Mouse (Mus musculus) liver, embryonic 11.5 days (tissue): ENCODE results near the gene Mogat2. TPM values are rescaled to one million over a fixed set of nuclear protein-coding genes. Genes with fewer than 3 reads are reported as not detected.

Source experiments
- ATAC-seq: fragments of 200-750 bp; cut with Nextera tagmentation; replicated peaks from 2 replicates; pipeline ENCODE4 v1.8.0; 2017; ENCODE audit warnings: moderate number of reproducible peaks, mild to moderate bottlenecking, moderate TSS enrichment, moderate library complexity; ENCODE audit not compliant: low FRiP score
- DNase-seq: peaks from one replicate; pipeline ENCODE4 v3.0.0-alpha.2; 2017; ENCODE audit warnings: low spot score
- H3K27ac ChIP-seq: fragments of 300-500 bp; sonication (generic); 2 replicates; pipeline ENCODE4 v1.5.1; 2014; ENCODE audit warnings: mild to moderate bottlenecking, low read depth, low read length, control low read depth
- H3K27me3 ChIP-seq: fragments of 300-500 bp; sonication (generic); replicated peaks from 2 replicates; pipeline ENCODE4 v1.6.1; 2014; ENCODE audit warnings: low read length, mixed read lengths; ENCODE audit not compliant: control insufficient read depth, insufficient read depth
- H3K36me3 ChIP-seq: fragments of 300-500 bp; sonication (generic); 2 replicates; pipeline ENCODE4 v1.6.1; 2014; ENCODE audit warnings: mild to moderate bottlenecking, low read length, moderate library complexity, mixed read lengths; ENCODE audit not compliant: control insufficient read depth, insufficient read depth
- H3K4me1 ChIP-seq: fragments of 300-500 bp; sonication (generic); replicated peaks from 2 replicates; pipeline ENCODE4 v1.6.1; 2014; ENCODE audit warnings: low read length, mixed read lengths; ENCODE audit not compliant: control insufficient read depth, insufficient read depth
- H3K4me2 ChIP-seq: fragments of 300-500 bp; sonication (generic); 2 replicates; pipeline ENCODE4 v1.6.1; 2014; ENCODE audit warnings: mild to moderate bottlenecking, control low read depth, moderate library complexity
- H3K4me3 ChIP-seq: fragments of 300-500 bp; sonication (generic); 2 replicates; pipeline ENCODE4 v1.5.1; 2014; ENCODE audit warnings: low read depth, low read length, control low read depth
- H3K9ac ChIP-seq: fragments of 300-500 bp; sonication (generic); 2 replicates; pipeline ENCODE4 v1.6.1; 2014; ENCODE audit warnings: low read depth, low read length, control low read depth
- H3K9me3 ChIP-seq: fragments of 300-500 bp; sonication (generic); 2 replicates; pipeline ENCODE4 v1.6.1; 2016; ENCODE audit warnings: low read length, inconsistent platforms, mixed read lengths; ENCODE audit not compliant: control insufficient read depth
- WGBS: fragments of 180-500 bp; shearing (Covaris S2); extraction: QIAGEN DNeasy Blood & Tissue Kit; methylation state at CpG from one replicate; pipeline ENCODE4 v1.1.7; 2014; 5-methylcytosine and 5-hydroxymethylcytosine counted together
- polyA plus RNA-seq: library from polyadenylated mRNA; unstranded; fragments of >200 nt; fragmentation: Nextera tagmentation; extraction: Ambion mirVana; gene quantifications from 2 replicates; pipeline ENCODE4 v1.2.1, GENCODE M21; 2014

Mogat2 gene
- polyA plus RNA-seq, 1 experiment from 2014 or later = 37.8 TPM

- Histone ChIP-seq H3K4me3 (peak within 1 kb of the TSS; percentile 74), H3K27me3 (peaks cover 13% of the 10 kb centered on the region), H3K4me2 (peak within 1 kb of the TSS; percentile 100), H3K9me3 (no peaks in the 10 kb centered on the region), H3K4me1 (peaks cover 4% of the 10 kb centered on the region), H3K36me3 (no peaks in the 10 kb centered on the region), H3K27ac (0 out of 2 replicates have a peak within 1 kb of the TSS, but pooled peaks have one; percentile 70), H3K9ac (peak within 1 kb of the TSS; percentile 72)
- peak; percentile 94 for DNase-seq
- peak; percentile 88 for ATAC-seq
- under 1% methylated on average over 63 of the region's 63 CpGs for WGBS
Observed at GRCm38 (mm10) chr7:99182432-99183172, 55.8 kb downstream of the Mogat2 start, which contains the start of gene Dgat2. Gene Dgat2, minus strand, starts transcription at chr7:99182719.

GRCm38 (mm10) chr7:99181619-99182431 lies 56.6 kb downstream of the Mogat2 start:
- ATAC-seq (no peak; the same call in 1 of the 2 replicates), DNase-seq (no peak)
- H3K27ac ChIP-seq = no peak overlapping the region
- peaks cover 4% of the 10 kb centered on the region for H3K4me1 ChIP-seq
- no peaks in the 10 kb centered on the region for H3K36me3 ChIP-seq
- peak overlapping the region; percentile 72 for H3K9ac ChIP-seq
- peaks cover 13% of the 10 kb centered on the region for H3K27me3 ChIP-seq
- H3K4me2 ChIP-seq = peak overlapping the region; percentile 100
- peak overlapping the region; percentile 74 for H3K4me3 ChIP-seq
- H3K9me3 ChIP-seq = no peaks in the 10 kb centered on the region
- WGBS = 22% methylated on average over 14 of the region's 14 CpGs

GRCm38 (mm10) chr7:99180162-99180561 lies 58.3 kb downstream of the Mogat2 start:
- WGBS = 72% methylated on average over 1 of the region's 1 CpGs
- no peaks in the 10 kb centered on the region for H3K9me3 ChIP-seq
- H3K36me3 ChIP-seq = no peaks in the 10 kb centered on the region
- ATAC-seq (no peak), DNase-seq (no peak)
- H3K27me3 ChIP-seq = peaks cover 13% of the 10 kb centered on the region
- peaks cover 4% of the 10 kb centered on the region for H3K4me1 ChIP-seq
- no peak overlapping the region for H3K9ac ChIP-seq
- peak overlapping the region; percentile 100 for H3K4me2 ChIP-seq
- no peak overlapping the region for H3K4me3 ChIP-seq
- H3K27ac ChIP-seq = no peak overlapping the region

DNA sequence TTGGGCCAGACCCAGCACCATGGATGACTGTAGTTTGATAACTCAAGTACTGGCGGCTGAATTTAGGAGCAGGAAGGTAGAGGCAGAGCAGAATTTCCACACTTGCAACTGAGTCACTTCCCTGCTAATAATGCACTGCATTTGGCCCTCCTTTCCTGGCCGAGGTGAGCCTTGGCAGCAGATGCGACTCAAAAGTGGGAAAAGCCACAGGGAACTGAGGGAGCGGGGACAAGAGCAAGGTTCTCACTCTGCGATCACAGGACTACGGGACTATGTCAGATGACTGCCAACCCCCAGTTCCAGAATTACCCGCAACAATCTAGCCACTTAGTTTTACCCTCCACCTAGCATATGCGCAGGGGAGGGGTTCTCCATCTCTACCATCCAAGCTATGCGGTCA lies 59.1 kb downstream of the Mogat2 start:
- H3K27me3 ChIP-seq = peaks cover 13% of the 10 kb centered on the region

GRCm38 (mm10) chr7:99177386-99177785 lies 61.0 kb downstream of the Mogat2 start:
- H3K27ac ChIP-seq = no peak overlapping the region
- DNase-seq (no peak), ATAC-seq (no peak)
- H3K36me3 ChIP-seq = no peaks in the 10 kb centered on the region
- H3K4me1 ChIP-seq = peaks cover 4% of the 10 kb centered on the region
- no peak overlapping the region for H3K4me3 ChIP-seq
- no peaks in the 10 kb centered on the region for H3K9me3 ChIP-seq
- peaks cover 13% of the 10 kb centered on the region for H3K27me3 ChIP-seq
- no peak overlapping the region for H3K4me2 ChIP-seq
- H3K9ac ChIP-seq = no peak overlapping the region
- WGBS = 82% methylated on average over 5 of the region's 5 CpGs

More for the DNA sequence above, 59.1 kb downstream of the Mogat2 start:
- Histone ChIP-seq H3K4me1 (peaks cover 4% of the 10 kb centered on the region), H3K4me3 (no peak overlapping the region), H3K36me3 (no peaks in the 10 kb centered on the region), H3K27ac (no peak overlapping the region), H3K4me2 (peak overlapping the region; percentile 24; the same call in 1 of the 2 replicates), H3K9me3 (no peaks in the 10 kb centered on the region), H3K9ac (no peak overlapping the region)
- ATAC-seq (no peak), DNase-seq (no peak)
- 84% methylated on average over 9 of the region's 9 CpGs for WGBS

DNA sequence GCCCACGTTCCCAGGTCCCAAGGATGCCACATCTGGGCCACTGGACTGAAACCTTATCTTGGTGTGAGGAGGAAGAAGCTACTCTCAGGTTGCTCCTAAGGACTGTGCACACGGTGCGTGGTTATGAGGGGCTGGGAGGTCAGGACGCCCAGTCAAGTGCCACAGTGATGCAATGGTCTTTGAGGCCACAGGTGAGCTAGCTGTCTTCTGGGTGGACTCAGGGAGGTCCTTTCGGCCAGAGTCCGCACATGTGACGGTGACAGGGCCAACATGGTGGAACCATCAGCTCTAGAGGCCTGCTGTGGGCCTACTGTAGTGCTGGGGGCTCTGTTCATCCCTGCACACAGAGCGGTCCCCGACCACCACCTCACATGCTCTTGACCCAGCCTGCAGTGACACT lies 62.8 kb downstream of the Mogat2 start:
- Histone ChIP-seq H3K27me3 (no peaks in the 10 kb centered on the region), H3K9ac (no peak overlapping the region), H3K4me3 (no peak overlapping the region), H3K27ac (no peak overlapping the region), H3K4me2 (no peak overlapping the region), H3K36me3 (no peaks in the 10 kb centered on the region), H3K9me3 (no peaks in the 10 kb centered on the region), H3K4me1 (no peaks in the 10 kb centered on the region; the same call in 1 of the 2 replicates)
- DNase-seq = no peak
- no peak for ATAC-seq
- 88% methylated on average over 9 of the region's 9 CpGs for WGBS

- DNase-seq (no peak), ATAC-seq (no peak)
- Histone ChIP-seq H3K36me3 (no peaks in the 10 kb centered on the region), H3K4me1 (no peaks in the 10 kb centered on the region; the same call in 1 of the 2 replicates), H3K9me3 (no peaks in the 10 kb centered on the region), H3K4me2 (no peak overlapping the region), H3K4me3 (no peak overlapping the region), H3K27me3 (no peaks in the 10 kb centered on the region), H3K9ac (no peak overlapping the region), H3K27ac (no peak overlapping the region)
- 76% methylated on average over 11 of the region's 11 CpGs for WGBS
Observed at GRCm38 (mm10) chr7:99175118-99175517, 63.3 kb downstream of the Mogat2 start.

DNA sequence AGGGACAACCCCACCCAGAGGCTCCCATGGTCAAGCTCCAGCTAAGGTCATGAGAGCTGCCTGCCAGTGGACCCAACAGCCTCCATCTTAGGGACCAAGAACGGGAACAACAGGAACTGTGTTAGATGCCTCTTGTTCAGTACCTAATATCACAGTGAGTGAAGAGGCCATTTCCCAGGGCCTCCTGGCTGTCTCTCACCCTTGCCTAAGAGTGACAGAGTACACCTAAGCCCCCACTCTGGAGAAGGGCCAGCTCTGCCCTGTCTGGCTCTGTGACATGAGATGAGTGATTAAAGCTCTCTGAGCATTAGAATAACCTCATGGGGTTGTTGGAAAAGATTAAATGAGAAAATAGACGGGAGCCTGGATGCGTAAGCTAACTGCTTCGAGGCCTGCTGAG lies 64.4 kb downstream of the Mogat2 start:
- H3K36me3 ChIP-seq = no peaks in the 10 kb centered on the region

More for the DNA sequence above, 64.4 kb downstream of the Mogat2 start:
- DNase-seq = no peak
- Histone ChIP-seq H3K4me1 (no peaks in the 10 kb centered on the region; the same call in 1 of the 2 replicates), H3K9ac (no peak overlapping the region), H3K4me2 (no peak overlapping the region), H3K4me3 (no peak overlapping the region), H3K9me3 (no peaks in the 10 kb centered on the region), H3K27ac (no peak overlapping the region), H3K27me3 (no peaks in the 10 kb centered on the region)
- WGBS = 83% methylated on average over 4 of the region's 4 CpGs
- no peak for ATAC-seq
